Mouse (Mus musculus): ENCODE measurements around the gene Diexf. TPM values are rescaled to one million over a fixed set of nuclear protein-coding genes. Genes with fewer than 3 reads are reported as not detected.

Gene Diexf
- total RNA-seq (2021) = 10 to 100 TPM in 1 of 2 experiments, 1 to 10 TPM in 1; 6.2 to 10.0 TPM
- long read RNA-seq, experiment 1, partial matches to known transcripts = 0 of 1 reads
- long read RNA-seq, experiment 1, other reads (novel, unspliced or antisense) = 1 of 1 reads
- long read RNA-seq, experiment 2, partial matches to known transcripts = 1 of 3 reads
- long read RNA-seq, experiment 2, other reads (novel, unspliced or antisense) = 2 of 3 reads

GRCm38 (mm10) chr1:193129786-193130455, at the start of gene Diexf:
Gene Diexf (minus strand): TSS chr1:193130272.
- peak; percentile 92 for DNase-seq

GRCm38 (mm10) chr1:193174143-193174733, 44.2 kb upstream of the Diexf start:
- DNase-seq = no peak

GRCm38 (mm10) chr1:193173810-193174129, 43.7 kb upstream of the Diexf start:
- DNase-seq = no peak

- DNase-seq = peak; percentile 95
Observed at GRCm38 (mm10) chr1:193172991-193173809, 43.1 kb upstream of the Diexf start.

- DNase-seq = no peak
Observed at GRCm38 (mm10) chr1:193169856-193170255, 39.8 kb upstream of the Diexf start.

GRCm38 (mm10) chr1:193169228-193169627, 39.2 kb upstream of the Diexf start:
- DNase-seq = no peak

- DNase-seq = no peak
Observed at GRCm38 (mm10) chr1:193167746-193168145, 37.7 kb upstream of the Diexf start, which contains the start of gene A130010J15Rik. Gene A130010J15Rik (plus strand): TSS chr1:193168046.

- DNase-seq = peak; percentile 36
Observed at GRCm38 (mm10) chr1:193160317-193161032, 30.4 kb upstream of the Diexf start.

GRCm38 (mm10) chr1:193159613-193160012, 29.5 kb upstream of the Diexf start:
- DNase-seq = no peak

GRCm38 (mm10) chr1:193159163-193159562, 29.1 kb upstream of the Diexf start:
- DNase-seq = no peak

GRCm38 (mm10) chr1:193157111-193157492, 27.0 kb upstream of the Diexf start:
- no peak for DNase-seq

- no peak for DNase-seq
Observed at GRCm38 (mm10) chr1:193156316-193157110, 26.4 kb upstream of the Diexf start.

GRCm38 (mm10) chr1:193153561-193153960, 23.5 kb upstream of the Diexf start:
- no peak for DNase-seq

GRCm38 (mm10) chr1:193152872-193153271, 22.8 kb upstream of the Diexf start, which contains the start of gene Irf6:
Gene Irf6 (plus strand): TSS chr1:193153111.
- DNase-seq = peak; percentile 26

GRCm38 (mm10) chr1:193151134-193151533, 21.1 kb upstream of the Diexf start:
- DNase-seq = no peak

- no peak for DNase-seq
Observed at GRCm38 (mm10) chr1:193149231-193149630, 19.2 kb upstream of the Diexf start.

- DNase-seq = no peak
Observed at GRCm38 (mm10) chr1:193146416-193146815, 16.3 kb upstream of the Diexf start.

GRCm38 (mm10) chr1:193145101-193145500, 15.0 kb upstream of the Diexf start:
- no peak for DNase-seq

- DNase-seq = no peak
Observed at GRCm38 (mm10) chr1:193144516-193144915, 14.4 kb upstream of the Diexf start.

GRCm38 (mm10) chr1:193142517-193143062, 12.5 kb upstream of the Diexf start:
- DNase-seq = no peak

- DNase-seq = no peak
Observed at GRCm38 (mm10) chr1:193141118-193141517, 11.0 kb upstream of the Diexf start.

All from gastrocnemius, postnatal 25 days (tissue).